Mouse (Mus musculus): Measurements from ENCODE around the gene Arhgap21. TPM values are rescaled to one million over a fixed set of nuclear protein-coding genes. Genes with fewer than 3 reads are reported as not detected.
"Not testable (repeated sequence)": the region's sequence is repeated elsewhere in the genome, so short reads cannot be mapped to it uniquely, and the experiment has no call there.

Gene Arhgap21
- total RNA-seq, 2 experiments from 2014 or later, result 18.4 to 58.6 TPM

DNA sequence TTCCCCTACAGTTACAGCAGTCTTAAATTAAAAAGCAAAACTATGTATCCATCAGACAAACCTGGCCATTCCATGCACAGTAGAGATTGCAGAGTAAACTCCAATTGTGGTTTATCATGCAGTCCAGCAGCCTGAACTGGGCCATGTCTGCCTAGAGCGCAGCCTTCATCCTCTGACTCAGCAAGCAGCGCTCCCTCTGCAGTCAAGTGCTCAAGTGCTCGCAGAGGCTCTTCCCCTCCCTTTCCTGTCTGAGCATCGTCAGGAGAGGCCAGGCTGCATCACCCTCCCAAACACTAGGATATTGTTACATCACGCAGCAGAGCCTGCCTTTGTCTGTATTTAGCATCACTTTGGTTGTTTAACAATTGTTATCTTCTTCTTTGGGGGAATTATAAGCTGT is 25.5 kb downstream of the Arhgap21 start:
- peak; percentile 79 for ATAC-seq (replicated peaks; ENCODE audit: poor library complexity, severe bottlenecking)

GRCm38 (mm10) chr2:20942434-20943198 is 26.1 kb downstream of the Arhgap21 start:
- 0 out of 2 replicates have a peak, but pooled peaks have one; percentile 18 for ATAC-seq (replicated peaks; ENCODE audit: poor library complexity, severe bottlenecking)

GRCm38 (mm10) chr2:20941105-20941504 is 27.6 kb downstream of the Arhgap21 start:
- ATAC-seq (replicated peaks; ENCODE audit: poor library complexity, severe bottlenecking), result no peak

DNA sequence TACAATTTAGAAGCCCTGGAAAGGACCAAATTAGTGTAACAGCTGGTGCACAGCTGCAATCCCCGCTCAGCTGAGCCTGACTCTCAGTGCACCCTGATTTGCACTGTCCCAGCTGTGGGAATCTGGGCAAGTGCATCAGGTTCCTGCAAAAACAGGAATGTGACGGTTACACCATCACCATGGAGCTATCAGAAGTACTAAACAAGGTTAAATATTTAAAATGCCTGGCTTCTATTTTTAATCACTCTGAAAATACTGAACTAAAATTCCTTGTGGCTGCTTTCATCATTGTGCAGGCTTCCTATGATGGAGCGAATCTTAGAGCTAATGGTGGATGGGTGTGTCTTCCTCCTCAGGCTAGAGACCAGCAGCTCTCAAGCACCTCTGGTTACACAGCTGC is 29.3 kb downstream of the Arhgap21 start:
- no peak for ATAC-seq (replicated peaks; ENCODE audit: poor library complexity, severe bottlenecking)

DNA sequence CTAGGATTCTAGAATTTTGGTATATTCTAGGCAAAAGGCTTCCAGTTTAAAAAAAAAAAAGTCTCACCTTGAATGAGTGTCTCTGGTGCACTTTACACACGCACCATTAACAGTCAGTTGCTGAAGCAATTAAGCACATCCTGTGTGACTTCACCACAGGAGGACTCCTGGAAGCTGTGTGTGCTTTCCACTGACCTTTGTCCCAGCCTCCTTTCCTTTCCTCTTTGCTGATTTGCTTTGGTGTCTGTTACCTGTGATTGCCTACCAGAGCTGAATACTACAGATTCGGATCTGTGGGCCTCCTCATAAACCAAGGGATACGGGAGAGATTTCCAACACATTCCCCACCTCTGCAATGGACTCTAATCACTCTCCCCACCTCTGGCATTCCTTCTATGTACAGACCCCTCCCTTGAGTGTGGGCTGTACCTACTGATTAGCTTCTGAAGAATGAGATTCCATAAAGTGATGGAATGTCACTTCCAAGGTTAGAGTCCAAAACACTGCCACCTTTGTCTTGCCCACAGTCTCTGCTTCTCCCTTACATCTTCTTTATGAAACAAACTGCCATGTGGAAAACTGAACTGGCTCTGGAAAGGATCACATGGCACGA is 32.0 kb downstream of the Arhgap21 start:
- ATAC-seq (replicated peaks; ENCODE audit: poor library complexity, severe bottlenecking), result no peak

DNA sequence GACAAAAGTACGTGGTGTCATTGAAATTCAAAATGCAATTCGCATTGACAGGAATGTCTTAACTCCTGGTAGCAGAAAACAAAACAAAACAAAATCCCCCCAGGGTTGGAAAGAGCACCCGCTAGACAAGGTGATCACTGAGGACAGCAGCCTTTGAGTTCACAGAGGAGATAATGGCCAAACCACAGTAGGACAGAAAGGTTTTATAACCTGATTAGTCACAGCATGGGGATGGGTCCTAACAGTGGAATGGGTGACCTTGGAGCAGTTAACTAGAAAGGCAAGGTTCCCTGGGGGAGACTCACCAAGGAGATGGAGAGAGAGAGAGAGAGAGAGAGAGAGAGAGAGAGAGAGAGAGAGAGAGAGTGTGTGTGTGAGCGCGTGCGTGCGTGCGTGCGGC is 34.3 kb downstream of the Arhgap21 start:
- no peak for ATAC-seq (replicated peaks; ENCODE audit: poor library complexity, severe bottlenecking)

- ATAC-seq (replicated peaks; ENCODE audit: poor library complexity, severe bottlenecking), result peak; percentile 30; the same call in 1 of the 2 replicates
These were observed 35.9 kb downstream of the Arhgap21 start for GRCm38 (mm10) chr2:20932748-20933313.

DNA sequence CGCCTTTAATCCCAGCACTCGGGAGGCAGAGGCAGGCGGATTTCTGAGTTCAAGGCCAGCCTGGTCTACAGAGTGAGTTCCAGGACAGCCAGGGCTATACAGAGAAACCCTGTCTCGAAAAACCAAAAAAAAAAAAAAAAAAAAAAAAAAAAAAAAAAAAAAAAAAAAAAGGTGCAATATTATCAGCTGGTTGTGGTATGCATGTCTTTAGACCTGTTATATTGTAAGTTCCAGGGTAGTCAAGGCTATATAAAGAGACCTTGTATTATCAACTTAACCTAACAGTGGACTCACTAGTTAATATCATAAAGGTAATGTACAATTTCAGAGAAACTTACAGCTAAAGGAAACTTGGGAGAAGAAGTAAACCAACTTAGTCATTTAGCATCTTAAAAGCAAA is 36.9 kb downstream of the Arhgap21 start:
- not testable (repeated sequence) for ATAC-seq (replicated peaks; ENCODE audit: poor library complexity, severe bottlenecking)

DNA sequence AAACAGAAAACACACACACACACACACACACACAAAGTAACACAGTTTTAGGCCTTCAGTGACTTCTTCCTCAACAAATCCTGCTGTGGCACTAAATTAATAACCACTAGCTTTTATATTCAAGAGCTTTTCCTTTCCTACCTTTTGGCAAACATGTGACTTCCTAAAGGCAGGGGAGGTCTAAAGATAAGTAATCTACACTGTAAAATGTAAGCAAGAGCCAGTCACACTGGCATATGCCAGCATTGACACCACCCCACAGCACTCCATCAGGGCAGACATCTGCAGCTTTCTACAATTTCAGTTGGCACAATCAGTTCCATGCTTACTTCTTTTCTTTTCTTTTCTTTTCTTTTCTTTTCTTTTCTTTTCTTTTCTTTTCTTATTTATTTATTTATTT is 40.2 kb downstream of the Arhgap21 start:
- ATAC-seq (replicated peaks; ENCODE audit: poor library complexity, severe bottlenecking), result no peak

DNA sequence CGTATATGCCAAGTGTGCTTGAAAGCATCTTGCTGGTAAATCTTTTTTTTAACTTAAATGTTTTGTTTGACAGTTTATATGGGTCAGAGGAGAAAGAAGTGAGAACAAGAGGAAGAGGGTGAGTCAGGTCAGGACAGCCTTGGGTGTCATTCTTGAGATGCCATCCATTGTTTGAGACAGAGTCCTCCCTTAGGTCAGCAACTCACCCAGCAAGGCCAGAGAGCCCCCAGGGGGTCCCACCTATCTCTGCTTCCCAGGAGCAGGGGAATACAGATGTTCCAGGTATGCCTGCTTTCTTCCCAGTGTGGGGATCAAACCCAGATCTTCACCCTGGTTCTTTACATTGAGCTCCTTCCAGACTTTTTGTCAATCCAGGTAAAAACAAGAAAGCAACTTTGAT is 43.7 kb downstream of the Arhgap21 start:
- no peak for ATAC-seq (replicated peaks; ENCODE audit: poor library complexity, severe bottlenecking)

- no peak for ATAC-seq (replicated peaks; ENCODE audit: poor library complexity, severe bottlenecking)
These were observed 46.3 kb downstream of the Arhgap21 start for GRCm38 (mm10) chr2:20922366-20922765.

DNA sequence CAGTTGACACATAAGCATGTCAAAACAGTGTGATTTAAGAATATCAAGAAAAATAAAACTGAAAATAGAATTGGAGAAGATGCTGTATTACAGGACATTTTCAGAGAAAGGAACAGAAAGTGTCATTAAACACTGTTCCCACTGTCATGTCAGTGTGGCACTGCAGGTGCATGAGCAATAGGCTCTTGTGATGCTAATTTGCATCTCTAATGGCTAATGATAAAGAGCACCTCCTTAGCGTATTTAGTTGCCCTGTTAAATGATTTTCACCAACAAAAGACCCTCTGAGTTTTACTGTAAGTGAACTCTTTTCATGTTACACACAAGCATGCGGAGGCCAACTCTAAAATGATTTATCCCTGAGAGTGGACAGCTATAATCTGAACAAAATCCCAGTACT is 47.1 kb downstream of the Arhgap21 start:
- ATAC-seq (replicated peaks; ENCODE audit: poor library complexity, severe bottlenecking), result no peak

DNA sequence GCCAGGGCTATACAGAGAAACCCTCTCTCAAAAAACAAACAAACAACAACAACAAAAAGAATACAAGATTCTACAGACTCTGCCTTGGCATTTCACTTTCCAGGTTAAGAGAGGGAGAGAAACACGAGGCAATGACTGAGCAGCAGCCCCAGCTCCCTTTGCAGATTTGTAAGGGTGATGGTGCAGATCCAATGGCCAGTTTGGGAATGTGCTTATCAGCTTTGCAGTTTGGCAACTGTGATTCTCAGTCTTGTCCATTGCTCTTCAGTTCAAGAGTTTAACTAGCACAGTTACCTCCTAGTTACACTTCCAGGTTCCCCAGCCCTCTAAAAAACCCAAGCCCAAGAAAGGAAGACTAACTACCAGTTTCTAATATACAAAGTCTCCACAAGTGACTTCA is 47.7 kb downstream of the Arhgap21 start:
- ATAC-seq (replicated peaks; ENCODE audit: poor library complexity, severe bottlenecking), result no peak

DNA sequence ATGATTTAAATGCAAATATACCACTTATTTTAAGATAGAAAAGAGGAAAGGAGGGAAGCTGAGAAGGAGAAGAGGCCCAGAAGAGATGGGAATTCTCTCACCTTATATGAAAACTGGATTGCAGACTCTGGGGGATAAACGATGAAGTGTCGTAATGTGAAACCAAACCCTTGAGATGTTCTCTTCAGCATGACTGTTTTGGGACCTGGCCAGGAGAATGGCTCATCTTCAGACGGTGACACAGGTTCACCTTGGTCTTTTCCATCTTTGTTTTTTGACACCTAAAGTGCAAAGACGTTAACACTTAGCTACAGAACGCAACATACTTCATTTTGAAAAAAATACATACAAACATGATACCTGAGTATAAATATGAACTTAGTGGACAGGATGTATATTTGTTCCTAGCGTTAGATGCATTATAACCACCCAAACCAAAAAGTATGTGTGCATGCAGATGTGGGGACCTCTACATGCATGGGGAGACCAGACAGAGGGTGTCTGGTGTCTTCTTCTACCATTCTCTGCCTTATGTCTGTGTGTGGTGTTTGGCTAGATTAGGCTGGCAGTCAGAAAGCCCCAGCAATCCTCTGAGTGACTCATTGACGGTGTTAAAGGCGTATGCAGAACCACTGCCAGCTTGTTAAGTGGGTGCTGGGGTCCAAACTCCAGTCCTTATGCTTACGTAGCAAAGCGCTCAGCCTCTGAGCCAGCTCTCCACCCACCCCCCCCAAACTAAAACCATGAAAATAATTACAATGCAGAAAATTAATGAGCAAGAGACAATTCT is 54.0 kb downstream of the Arhgap21 start:
- ATAC-seq (replicated peaks; ENCODE audit: poor library complexity, severe bottlenecking), result no peak

DNA sequence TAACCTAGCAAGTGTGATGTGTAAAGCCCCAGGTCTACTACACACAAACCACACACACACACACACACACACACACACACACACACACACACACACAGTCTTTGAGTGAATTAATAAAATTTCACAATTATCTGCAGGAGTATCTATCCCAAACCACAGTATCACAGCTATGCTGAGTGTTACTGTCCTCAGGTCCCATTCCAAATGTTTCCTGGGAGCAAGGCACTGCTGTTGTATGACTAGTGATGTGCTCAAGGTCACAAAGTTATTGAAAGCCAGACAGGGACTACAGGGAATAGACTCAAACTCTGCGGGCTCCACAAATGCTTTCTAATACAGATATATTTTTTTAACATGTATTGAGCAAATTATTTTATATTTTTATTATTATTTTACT is 55.7 kb downstream of the Arhgap21 start:
- no peak for ATAC-seq (replicated peaks; ENCODE audit: poor library complexity, severe bottlenecking)

DNA sequence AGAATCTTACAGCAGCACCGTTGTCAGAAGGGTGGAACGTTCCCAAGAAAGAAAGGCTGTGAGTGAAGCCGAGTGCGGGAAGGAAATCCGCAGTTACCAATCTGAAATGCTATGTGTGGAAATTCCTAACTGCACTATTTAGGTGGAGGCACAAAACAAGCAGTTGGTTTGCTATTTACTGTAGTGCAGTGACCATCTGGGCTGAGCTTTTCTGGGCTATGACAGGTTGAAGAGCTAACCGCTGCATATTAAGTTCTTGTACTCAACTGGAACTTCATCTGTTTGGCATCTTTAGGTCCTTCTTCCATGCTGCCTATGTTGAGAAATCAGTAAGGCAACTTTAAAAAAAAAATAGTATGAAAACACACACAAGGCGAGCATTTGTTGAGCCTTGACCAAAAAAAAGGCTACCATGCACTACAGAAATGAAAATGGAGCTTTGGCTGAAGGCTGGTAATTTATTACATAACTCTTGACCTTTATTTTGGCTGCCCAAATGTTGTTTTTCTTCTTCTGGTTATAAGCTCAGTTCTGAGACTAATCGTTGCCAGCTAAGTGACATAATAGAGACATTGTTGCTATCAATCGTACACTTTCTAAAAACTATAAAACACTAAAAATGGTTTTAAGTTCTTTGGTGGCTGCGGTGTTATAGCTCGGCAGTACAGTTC is 56.2 kb downstream of the Arhgap21 start:
- ATAC-seq (replicated peaks; ENCODE audit: poor library complexity, severe bottlenecking), result no peak

GRCm38 (mm10) chr2:20910446-20910845 is 58.2 kb downstream of the Arhgap21 start:
- ATAC-seq (replicated peaks; ENCODE audit: poor library complexity, severe bottlenecking), result no peak

DNA sequence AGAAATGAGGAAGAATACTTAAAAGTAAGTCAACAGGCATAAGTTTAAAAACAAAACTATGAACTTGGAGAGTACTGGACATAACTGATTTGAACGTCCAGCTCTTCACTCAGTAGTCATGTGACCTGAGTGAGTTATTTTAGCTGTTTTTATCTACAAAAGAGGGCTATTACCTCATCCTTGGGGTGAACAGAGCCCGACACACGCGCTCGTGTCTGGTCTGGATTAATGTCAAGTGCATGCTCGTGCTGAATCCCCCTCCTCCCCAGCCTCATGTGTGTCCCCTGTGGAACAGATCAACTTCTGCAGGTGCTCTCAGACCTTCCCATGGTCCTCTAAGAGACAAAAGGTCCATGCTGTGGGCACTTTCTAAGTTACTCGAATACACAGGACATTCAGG is 59.3 kb downstream of the Arhgap21 start:
- no peak for ATAC-seq (replicated peaks; ENCODE audit: poor library complexity, severe bottlenecking)

DNA sequence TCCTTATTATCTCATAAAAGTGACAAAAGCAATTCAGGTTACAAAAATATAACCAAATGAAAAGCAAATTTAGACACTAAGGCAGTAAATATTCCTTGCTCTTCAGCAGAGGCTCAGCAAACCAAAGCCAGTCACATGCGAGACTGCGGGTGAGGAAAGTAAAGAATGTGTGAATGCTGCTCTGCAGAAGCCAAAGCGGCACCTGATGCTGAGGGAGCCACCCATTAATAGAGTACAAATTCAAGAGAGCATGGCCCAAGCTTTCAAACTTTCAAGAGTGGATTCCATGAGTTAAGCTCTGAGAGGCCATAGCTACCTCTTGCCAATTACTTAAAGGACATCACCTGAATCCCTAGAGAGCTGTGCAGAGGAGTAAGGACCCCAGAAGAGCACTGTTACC is 61.4 kb downstream of the Arhgap21 start:
- no peak for ATAC-seq (replicated peaks; ENCODE audit: poor library complexity, severe bottlenecking)

DNA sequence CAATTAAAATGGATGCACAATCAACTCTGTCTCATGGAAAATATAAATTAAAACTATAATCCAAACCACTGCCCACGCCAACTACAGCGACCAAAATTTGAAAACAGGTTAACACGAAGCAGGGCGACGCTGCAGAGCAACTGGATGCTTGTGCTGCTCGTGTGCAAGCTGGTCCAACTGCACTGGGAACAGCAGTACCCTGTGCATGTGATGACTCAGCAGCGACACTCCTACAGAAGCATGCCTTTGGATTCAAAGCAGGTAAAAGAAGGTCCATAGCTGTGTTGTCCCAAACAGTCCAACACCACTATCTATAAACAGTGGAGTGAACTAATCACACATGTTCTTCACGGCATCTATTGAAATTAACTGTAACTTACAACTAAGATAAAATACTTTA is 63.3 kb downstream of the Arhgap21 start:
- ATAC-seq (replicated peaks; ENCODE audit: poor library complexity, severe bottlenecking), result no peak

Measured in granulocyte monocyte progenitor cell, adult 5-6 weeks (primary cell).